Mouse (Mus musculus): ENCODE results near the gene Bcar1. TPM values are rescaled to one million over a fixed set of nuclear protein-coding genes. Genes with fewer than 3 reads are reported as not detected.

Bcar1 gene
- polyA plus RNA-seq, 1 experiment from 2014 or later, result 50.4 TPM

DNA sequence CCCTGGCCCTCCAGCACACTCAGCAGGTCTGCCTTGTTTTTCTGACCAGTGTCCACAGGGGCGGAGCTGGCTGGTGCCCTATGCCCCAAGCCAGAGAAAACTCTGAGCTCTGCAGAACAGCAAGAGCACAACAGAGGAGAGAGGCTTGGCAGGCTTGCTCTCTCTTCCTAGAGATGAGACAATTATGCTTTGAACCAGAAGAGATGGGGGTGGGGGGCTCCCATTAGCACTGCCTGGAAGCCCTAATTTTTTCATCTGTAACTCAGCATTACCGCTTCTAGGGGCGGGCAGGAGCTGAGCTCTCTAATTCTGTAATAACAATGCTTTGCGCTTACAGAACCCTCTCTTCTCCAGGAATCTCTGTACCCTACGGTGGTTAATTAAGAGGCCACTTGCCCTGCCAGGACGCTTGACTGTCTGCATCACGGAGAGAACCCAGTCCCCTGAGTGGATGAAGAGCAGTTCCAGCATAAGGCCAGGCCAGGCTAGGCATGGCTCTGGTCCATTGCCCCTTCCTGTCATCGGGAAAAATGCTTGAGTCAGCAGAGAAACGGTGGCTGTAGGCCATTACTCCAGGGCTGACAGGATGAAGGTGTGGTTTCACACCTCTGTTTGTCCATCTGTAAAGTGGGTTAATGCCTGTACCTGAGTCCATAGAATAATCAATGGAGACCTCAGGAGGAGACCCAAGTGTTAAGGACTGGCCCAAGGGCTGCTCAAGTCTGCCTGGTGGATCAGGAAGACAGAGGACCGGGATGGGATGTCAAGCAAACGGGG, 1.2 kb downstream of the Bcar1 start:
- H3K4me3 ChIP-seq, result peak overlapping the region; percentile 90
- DNase-seq (ENCODE audit: low spot score), result no peak
- no peaks in the 10 kb centered on the region for H3K9me3 ChIP-seq (replicated peaks)
- H3K36me3 ChIP-seq, result peaks cover 16% of the 10 kb centered on the region
- H3K27me3 ChIP-seq (ENCODE audit: low read depth, poor library complexity, severe bottlenecking), result peaks cover 7% of the 10 kb centered on the region; the same call in 1 of the 2 replicates
- 41% methylated on average over 11 of the region's 11 CpGs for WGBS
- peaks cover 78% of the 10 kb centered on the region for H3K4me1 ChIP-seq
- H3K27ac ChIP-seq, result peak overlapping the region; percentile 96

DNA sequence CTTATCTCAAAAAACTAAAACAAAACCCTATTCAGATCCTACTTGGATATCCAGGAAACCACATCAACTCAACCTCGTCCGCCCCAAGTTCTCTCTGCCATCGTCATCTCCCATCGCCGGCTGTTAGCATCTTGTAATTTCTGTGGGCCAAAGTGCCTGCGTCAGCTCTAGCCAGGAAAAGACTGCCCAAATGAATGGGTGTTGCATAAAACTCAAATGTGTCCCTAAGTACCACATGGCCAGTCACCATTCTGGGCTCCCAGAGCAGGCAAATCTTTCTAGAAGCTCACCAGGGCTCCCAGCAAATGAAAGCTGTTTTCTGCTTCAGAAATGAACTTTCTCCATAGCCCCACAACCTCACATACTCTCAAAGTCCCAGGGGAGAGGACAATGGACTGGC, 2.1 kb downstream of the Bcar1 start:
- Histone ChIP-seq H3K9me3 (replicated peaks) (no peaks in the 10 kb centered on the region), H3K27ac (no peak overlapping the region), H3K27me3 (ENCODE audit: low read depth, poor library complexity, severe bottlenecking) (peaks cover 7% of the 10 kb centered on the region; the same call in 1 of the 2 replicates), H3K36me3 (peaks cover 20% of the 10 kb centered on the region), H3K4me1 (peaks cover 87% of the 10 kb centered on the region), H3K4me3 (peak overlapping the region; percentile 90)
- 85% methylated on average over 6 of the region's 6 CpGs for WGBS
- DNase-seq (ENCODE audit: low spot score), result no peak

DNA sequence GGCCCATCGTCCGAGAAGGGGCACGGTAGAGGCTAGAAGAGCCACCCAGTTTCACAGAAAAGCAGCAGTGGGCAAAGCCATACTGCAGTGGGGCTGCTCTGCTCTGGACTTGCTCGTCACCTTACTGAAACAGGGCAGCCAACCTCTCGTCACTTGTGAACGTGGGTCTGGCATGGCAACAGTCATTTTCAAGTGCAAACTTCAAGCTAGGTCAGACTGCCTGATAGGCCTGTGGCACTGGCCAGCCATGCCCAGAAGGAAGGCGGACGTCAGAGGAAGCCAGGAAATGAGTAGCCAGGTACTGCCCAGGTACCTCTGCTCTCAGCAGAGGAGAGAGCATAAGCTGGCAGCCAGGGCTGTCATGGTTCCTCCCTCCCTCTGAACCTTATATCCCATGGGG, 2.6 kb downstream of the Bcar1 start:
- WGBS, result 88% methylated on average over 8 of the region's 8 CpGs
- H3K36me3 ChIP-seq, result peaks cover 20% of the 10 kb centered on the region
- H3K4me1 ChIP-seq, result peaks cover 89% of the 10 kb centered on the region
- H3K27me3 ChIP-seq (ENCODE audit: low read depth, poor library complexity, severe bottlenecking), result peaks cover 7% of the 10 kb centered on the region; the same call in 1 of the 2 replicates
- H3K27ac ChIP-seq, result no peak overlapping the region
- no peaks in the 10 kb centered on the region for H3K9me3 ChIP-seq (replicated peaks)
- DNase-seq (ENCODE audit: low spot score), result no peak
- no peak overlapping the region for H3K4me3 ChIP-seq

DNA sequence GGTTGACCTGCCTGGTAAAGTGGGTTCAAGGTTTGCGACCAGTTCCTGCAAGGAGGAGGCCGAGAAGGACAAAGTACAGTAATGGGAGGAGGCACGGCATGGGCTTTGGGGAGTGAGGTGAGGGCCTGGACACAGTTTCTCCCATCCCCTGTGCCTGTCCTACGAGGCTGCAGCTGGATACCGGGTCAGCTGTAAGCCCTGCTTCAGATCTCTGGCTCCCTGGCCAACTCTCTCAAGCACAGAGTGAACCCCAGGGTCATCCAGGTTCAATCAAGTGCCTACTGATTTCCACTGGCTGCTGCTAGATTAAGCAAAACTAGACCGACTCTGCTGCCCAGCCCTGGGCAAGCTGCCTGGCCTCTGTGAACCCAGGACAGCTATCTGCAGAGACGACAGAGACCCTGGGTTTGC, 3.3 kb downstream of the Bcar1 start:
- no peak overlapping the region for H3K4me3 ChIP-seq
- H3K36me3 ChIP-seq, result peaks cover 20% of the 10 kb centered on the region
- H3K27ac ChIP-seq, result 0 out of 2 replicates have a peak overlapping the region, but pooled peaks have one; percentile 11
- no peak for DNase-seq (ENCODE audit: low spot score)
- 82% methylated on average over 7 of the region's 7 CpGs for WGBS
- H3K27me3 ChIP-seq (ENCODE audit: low read depth, poor library complexity, severe bottlenecking), result peaks cover 7% of the 10 kb centered on the region; the same call in 1 of the 2 replicates
- no peaks in the 10 kb centered on the region for H3K9me3 ChIP-seq (replicated peaks)
- peaks cover 89% of the 10 kb centered on the region for H3K4me1 ChIP-seq

DNA sequence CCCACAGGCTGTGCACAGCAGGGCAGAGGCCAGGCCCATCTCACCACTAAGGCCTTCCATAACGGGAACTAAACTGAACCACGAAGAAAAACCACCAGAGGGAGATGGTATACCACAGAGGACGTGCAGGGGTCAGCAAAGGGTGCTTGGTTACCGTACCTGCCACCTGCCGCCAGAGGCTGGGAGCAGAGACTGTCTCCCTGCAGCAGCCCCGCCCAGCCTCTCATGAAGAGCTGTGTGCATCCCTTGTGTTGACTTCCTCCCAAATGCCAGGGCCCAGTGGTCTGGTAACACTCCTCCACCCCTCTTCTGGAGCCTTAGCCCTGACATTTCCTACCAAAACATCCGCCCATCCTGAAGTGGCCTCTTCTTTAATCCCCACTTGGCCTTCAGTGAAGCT, 4.0 kb downstream of the Bcar1 start:
- H3K4me1 ChIP-seq, result peaks cover 89% of the 10 kb centered on the region
- H3K36me3 ChIP-seq, result peaks cover 20% of the 10 kb centered on the region
- 58% methylated on average over 7 of the region's 7 CpGs for WGBS
- no peak for DNase-seq (ENCODE audit: low spot score)
- no peaks in the 10 kb centered on the region for H3K9me3 ChIP-seq (replicated peaks)
- peak overlapping the region; percentile 11; the same call in 1 of the 2 replicates for H3K27ac ChIP-seq
- H3K27me3 ChIP-seq (ENCODE audit: low read depth, poor library complexity, severe bottlenecking), result peaks cover 3% of the 10 kb centered on the region; the same call in 1 of the 2 replicates
- H3K4me3 ChIP-seq, result no peak overlapping the region

DNA sequence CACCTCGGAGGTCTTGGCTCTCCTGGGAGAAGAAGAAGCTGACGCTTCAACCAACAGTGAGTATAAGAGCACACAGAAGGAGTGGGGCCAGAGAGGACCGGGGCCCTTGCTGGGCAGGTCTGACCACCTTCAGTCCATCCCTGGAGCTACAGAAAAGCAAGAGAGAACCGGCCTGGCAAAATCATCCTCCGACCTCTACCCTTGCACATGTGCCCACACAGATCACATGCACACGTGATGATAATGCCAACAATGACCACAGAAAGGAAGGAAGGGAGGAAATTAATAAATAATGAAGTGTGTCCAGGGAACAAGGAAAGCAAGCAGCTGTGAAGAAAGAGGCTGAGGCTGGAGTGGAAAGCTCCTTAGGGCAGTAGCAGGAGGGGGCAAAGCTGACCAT, 4.7 kb downstream of the Bcar1 start:
- Histone ChIP-seq H3K4me1 (peaks cover 89% of the 10 kb centered on the region), H3K4me3 (no peak overlapping the region), H3K9me3 (replicated peaks) (no peaks in the 10 kb centered on the region), H3K27me3 (ENCODE audit: low read depth, poor library complexity, severe bottlenecking) (no peaks in the 10 kb centered on the region), H3K36me3 (peaks cover 20% of the 10 kb centered on the region), H3K27ac (no peak overlapping the region)
- DNase-seq (ENCODE audit: low spot score), result no peak
- 88% methylated on average over 6 of the region's 6 CpGs for WGBS

DNA sequence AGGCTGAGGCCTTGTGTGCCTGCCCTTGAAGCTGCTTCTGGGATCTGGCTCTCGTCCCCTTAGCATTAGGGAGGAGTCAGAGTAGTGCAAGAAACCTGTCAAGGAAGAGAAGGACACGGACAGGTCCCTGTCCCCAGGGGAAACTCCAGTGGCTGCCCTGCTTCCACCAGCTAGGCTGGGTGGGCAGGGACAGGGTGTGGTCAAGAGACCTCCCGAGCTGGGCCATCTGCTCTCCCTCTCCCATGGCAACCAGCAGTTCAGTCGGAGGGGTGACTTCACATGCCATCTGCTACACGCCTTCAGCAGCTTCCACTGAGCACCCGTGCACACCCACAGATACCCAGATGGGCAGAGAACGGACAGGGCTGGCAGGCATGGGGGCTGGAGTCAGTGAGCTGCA, 7.3 kb downstream of the Bcar1 start:
- H3K36me3 ChIP-seq, result peaks cover 20% of the 10 kb centered on the region
- no peak overlapping the region for H3K4me3 ChIP-seq
- WGBS, result 52% methylated on average over 7 of the region's 7 CpGs
- H3K27me3 ChIP-seq (ENCODE audit: low read depth, poor library complexity, severe bottlenecking), result no peaks in the 10 kb centered on the region
- peaks cover 90% of the 10 kb centered on the region for H3K4me1 ChIP-seq
- H3K9me3 ChIP-seq (replicated peaks), result no peaks in the 10 kb centered on the region
- H3K27ac ChIP-seq, result peak overlapping the region; percentile 93
- no peak for DNase-seq (ENCODE audit: low spot score)

DNA sequence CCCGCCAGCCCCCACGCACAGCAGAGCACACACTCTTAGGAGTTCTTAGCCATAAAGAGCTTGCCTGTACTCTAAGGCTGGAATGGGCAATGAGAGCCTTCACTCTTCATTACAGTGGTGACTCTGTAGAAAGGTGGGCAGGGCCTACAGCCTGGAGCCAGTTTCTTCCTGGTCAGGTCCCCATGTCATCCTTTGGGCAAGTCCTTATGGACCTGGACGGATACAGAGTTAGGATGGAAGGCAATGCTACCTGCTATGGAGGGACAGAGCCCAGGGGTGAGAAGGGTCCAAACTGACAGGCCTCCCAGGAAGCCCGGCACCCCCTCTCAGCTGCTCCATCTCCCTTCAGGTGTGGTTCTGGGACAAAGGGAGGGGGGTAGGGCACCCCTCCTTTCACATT, 7.8 kb downstream of the Bcar1 start:
- H3K27ac ChIP-seq, result peak overlapping the region; percentile 93
- H3K27me3 ChIP-seq (ENCODE audit: low read depth, poor library complexity, severe bottlenecking), result no peaks in the 10 kb centered on the region
- peaks cover 90% of the 10 kb centered on the region for H3K4me1 ChIP-seq
- WGBS, result 68% methylated on average over 4 of the region's 4 CpGs
- no peaks in the 10 kb centered on the region for H3K9me3 ChIP-seq (replicated peaks)
- H3K36me3 ChIP-seq, result peaks cover 17% of the 10 kb centered on the region
- H3K4me3 ChIP-seq, result no peak overlapping the region
- DNase-seq (ENCODE audit: low spot score), result no peak

DNA sequence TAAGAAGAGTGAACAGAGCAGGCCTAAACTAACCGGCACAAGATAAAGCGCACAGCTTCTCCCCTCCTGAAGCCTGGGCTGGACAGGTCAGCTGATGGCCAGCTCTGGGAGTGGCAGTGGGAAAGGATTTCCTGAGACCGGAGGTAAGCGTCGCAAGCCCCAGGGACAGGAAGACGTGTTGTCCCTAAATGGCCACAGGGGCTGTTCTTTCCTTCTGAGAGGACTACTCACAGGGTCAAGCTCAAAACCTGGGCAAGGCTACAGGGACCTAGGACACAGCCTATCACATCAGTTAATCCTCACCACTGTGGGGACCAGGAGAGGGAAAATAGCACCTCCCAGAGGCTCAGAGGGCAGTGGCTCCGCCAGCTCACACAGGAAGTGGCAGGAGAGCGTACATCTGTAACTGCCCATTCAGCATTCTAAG, 8.3 kb downstream of the Bcar1 start:
- DNase-seq (ENCODE audit: low spot score), result no peak
- peak overlapping the region; percentile 93 for H3K27ac ChIP-seq
- peaks cover 16% of the 10 kb centered on the region for H3K36me3 ChIP-seq
- peaks cover 90% of the 10 kb centered on the region for H3K4me1 ChIP-seq
- H3K4me3 ChIP-seq, result 0 out of 2 replicates have a peak overlapping the region, but pooled peaks have one; percentile 16
- WGBS, result 63% methylated on average over 8 of the region's 8 CpGs
- no peaks in the 10 kb centered on the region for H3K27me3 ChIP-seq (ENCODE audit: low read depth, poor library complexity, severe bottlenecking)
- no peaks in the 10 kb centered on the region for H3K9me3 ChIP-seq (replicated peaks)

DNA sequence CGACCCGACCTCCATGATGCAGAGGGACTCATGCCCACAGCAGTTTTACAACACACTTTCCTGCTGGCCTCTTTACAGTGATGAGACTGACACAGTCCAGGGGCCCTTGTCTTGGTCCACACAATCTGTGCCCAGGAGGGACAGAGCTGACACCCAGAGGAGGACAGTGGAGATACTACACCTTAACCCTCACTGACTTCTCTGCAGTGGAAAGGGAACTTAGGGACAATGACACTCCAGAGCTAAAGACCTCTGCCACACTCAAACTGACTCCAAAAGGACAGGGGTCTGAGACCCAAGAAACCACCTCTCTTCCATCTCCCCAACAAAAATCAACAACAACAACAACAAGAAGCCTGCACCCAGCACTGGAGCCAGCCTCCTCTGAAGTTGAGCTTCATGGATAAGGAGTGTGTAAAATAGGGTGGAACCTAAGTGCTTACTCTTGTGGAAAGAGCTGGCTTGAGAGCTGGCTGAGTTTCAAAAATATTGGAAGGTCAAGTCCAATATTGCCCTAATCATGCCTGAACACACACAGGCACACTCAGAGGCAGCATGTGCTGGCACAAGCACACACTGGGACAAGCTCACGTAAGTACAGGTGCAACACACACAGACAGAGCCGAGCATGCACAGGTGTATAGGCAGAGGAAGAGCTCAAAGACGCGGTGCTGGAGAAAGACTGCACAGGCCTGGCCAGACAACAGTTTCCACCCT, 9.2 kb downstream of the Bcar1 start:
- H3K4me3 ChIP-seq, result peak overlapping the region; percentile 92
- no peaks in the 10 kb centered on the region for H3K9me3 ChIP-seq (replicated peaks)
- no peak for DNase-seq (ENCODE audit: low spot score)
- peak overlapping the region; percentile 93 for H3K27ac ChIP-seq
- H3K4me1 ChIP-seq, result peaks cover 90% of the 10 kb centered on the region
- peaks cover 10% of the 10 kb centered on the region; the same call in 1 of the 2 replicates for H3K36me3 ChIP-seq
- 54% methylated on average over 6 of the region's 6 CpGs for WGBS
- no peaks in the 10 kb centered on the region for H3K27me3 ChIP-seq (ENCODE audit: low read depth, poor library complexity, severe bottlenecking)

DNA sequence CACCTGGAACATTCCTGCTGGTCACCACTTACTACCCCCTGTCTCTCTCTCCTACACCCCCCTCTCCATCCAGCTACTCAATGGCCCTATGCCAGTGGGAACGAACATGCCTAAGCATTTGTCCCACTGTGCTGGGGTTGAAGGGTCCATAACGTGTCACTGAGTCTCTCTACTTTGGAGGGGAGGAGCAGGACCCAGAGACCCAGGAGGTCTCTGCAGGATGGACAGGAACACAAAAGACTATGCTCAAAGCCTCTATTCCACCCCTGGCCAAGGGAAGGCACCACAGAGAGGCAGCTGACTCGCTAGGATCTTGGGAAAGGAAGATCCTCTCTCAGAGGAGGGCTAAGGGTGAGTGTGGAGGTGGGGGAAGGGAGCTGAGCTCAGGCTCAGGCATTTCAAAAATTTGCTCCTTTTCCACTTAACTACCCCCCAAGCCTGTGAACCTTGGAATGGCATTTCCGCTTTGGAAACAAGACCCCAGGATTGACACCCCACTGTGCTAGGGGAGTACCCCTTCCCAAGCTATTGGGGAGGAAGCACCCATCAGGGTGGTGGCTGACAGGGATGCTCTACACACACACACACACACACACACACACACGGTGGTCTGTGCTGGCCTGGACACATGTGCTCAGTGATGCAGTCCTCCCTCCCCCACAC, 9.9 kb downstream of the Bcar1 start:
- no peaks in the 10 kb centered on the region for H3K9me3 ChIP-seq (replicated peaks)
- H3K4me3 ChIP-seq, result peak overlapping the region; percentile 92
- 12% methylated on average over 5 of the region's 5 CpGs for WGBS

DNA sequence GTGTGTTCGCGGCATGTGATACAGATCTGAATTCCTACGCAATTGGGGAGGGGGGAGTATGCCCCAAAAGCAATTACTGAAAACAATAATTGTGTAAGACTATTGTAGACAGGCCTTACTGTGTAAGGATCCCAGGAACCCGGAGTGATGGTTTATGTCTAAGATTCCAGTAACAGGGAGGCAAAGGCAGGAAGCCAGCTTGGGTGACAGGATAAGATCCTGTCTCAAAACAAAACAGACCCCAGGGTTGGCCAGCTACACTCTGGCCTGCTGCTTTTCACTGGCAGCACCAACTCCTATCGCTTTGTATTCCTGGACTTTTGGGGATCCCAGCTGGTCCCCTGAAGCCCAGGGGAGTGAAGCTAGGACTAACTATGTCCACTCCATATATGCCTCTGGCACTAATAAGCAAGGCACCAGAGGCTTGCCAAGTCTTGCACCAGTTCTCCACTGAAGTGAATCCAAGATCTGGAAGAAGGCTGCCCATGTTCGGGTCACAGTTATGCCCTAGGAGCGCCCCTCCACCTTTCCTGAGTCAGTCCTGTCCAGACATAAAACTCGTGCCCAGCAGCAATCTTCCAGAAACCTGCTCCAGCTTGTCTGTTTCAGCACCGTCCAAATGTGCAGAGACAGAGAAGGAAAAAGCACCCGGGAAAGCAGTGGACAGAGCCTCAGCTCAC, 11.1 kb downstream of the Bcar1 start:
- peak; percentile 37 for DNase-seq (ENCODE audit: low spot score)
- WGBS, result 28% methylated on average over 10 of the region's 10 CpGs

More for the DNA sequence above, 9.9 kb downstream of the Bcar1 start:
- Histone ChIP-seq H3K36me3 (peaks cover 6% of the 10 kb centered on the region; the same call in 1 of the 2 replicates), H3K27me3 (ENCODE audit: low read depth, poor library complexity, severe bottlenecking) (no peaks in the 10 kb centered on the region), H3K4me1 (peaks cover 88% of the 10 kb centered on the region), H3K27ac (peak overlapping the region; percentile 93)
- DNase-seq (ENCODE audit: low spot score), result peak; percentile 53

More for the DNA sequence above, 11.1 kb downstream of the Bcar1 start:
- H3K27me3 ChIP-seq (ENCODE audit: low read depth, poor library complexity, severe bottlenecking), result no peaks in the 10 kb centered on the region
- peak overlapping the region; percentile 93 for H3K27ac ChIP-seq
- H3K36me3 ChIP-seq, result peaks cover 9% of the 10 kb centered on the region; the same call in 1 of the 2 replicates
- peak overlapping the region; percentile 92 for H3K4me3 ChIP-seq
- H3K4me1 ChIP-seq, result peaks cover 92% of the 10 kb centered on the region
- H3K9me3 ChIP-seq (replicated peaks), result no peaks in the 10 kb centered on the region

Data from limb, embryonic 10.5 days (tissue).